Mouse (Mus musculus): ENCODE data around the gene Maml3.

Gene Maml3

GRCm38 (mm10) chr3:51771839-51772630 is 332.8 kb downstream of the Maml3 start:
- no peak for DNase-seq

DNA sequence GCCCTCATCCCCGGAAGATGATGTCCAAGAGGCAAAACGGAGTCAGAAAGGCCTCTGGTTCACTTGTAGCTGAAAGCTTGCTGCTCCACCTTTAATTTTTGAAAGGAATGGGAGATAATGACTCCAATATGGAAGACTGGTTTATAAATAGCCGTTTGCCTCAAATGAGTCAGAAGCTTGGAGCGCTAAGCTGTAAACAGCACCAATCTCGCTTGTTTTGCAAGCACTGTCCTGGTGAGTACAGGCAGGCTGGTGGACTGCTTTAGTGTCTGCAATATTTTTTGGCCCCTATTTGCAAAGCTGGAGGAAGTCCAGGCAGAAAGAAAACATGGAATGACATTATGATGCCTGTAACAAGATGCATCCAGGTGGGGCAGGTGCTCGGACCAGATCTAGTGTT is 335.7 kb downstream of the Maml3 start:
- DNase-seq = no peak

- no peak for DNase-seq
These were observed 339.5 kb downstream of the Maml3 start for GRCm38 (mm10) chr3:51765220-51765923.

DNA sequence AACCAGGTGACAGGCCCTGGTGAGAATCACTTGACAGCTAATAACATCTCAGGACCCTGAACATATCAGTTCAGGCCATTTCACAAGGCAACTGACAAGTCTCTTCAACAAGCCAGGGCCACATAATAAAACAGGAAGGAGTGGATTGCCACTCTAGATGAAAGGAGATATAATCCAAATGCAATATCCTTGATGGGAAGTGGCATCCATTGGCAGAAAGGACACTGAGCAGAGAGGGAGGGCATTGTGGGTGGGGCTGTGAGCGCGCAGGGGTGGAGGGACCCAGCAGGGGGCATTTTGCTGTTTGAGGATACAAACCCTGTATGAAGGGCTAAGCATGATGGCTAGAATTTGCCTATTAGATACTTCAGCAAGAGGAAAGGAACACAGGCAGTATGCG is 340.7 kb downstream of the Maml3 start:
- no peak for DNase-seq

DNA sequence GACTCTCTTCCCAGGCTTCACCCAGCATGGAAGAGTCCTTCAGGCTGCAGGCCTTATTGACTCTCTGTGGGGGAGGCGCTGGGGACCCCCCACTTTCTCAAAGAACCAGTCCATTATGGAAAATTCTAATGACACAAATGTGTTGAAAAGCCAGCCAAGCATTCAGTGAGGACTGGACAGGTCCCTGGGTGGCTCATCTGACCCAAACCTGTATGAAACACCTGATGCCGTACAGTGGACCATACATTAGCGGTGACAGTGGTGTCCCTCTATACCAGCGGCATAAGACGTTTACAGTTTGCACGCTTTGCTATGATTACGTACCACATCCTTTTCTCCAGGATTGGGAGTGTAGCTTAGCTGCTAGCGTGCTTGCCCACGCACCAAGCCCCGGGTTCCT is 342.0 kb downstream of the Maml3 start:
- DNase-seq = no peak

- DNase-seq = no peak
These were observed 345.3 kb downstream of the Maml3 start for GRCm38 (mm10) chr3:51759534-51759933.

DNA sequence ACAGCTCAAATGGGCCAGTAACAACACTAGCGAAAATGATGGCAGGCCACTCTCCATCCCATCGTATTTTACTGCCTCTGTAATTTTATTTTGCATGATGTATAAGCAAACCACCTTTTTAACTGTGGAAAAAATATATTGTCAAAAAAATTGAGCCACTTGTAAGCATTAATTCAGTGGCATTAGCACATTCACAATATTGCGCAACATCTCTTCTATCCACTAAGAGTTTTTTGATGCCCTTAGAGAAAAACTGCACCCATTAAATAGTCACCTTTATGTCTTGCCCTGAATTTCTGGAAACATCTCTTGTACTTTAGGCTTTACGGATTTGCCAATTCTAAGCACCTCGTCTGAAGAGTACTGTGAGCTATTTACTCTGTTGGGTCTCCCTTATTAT is 347.8 kb downstream of the Maml3 start:
- DNase-seq = no peak

DNA sequence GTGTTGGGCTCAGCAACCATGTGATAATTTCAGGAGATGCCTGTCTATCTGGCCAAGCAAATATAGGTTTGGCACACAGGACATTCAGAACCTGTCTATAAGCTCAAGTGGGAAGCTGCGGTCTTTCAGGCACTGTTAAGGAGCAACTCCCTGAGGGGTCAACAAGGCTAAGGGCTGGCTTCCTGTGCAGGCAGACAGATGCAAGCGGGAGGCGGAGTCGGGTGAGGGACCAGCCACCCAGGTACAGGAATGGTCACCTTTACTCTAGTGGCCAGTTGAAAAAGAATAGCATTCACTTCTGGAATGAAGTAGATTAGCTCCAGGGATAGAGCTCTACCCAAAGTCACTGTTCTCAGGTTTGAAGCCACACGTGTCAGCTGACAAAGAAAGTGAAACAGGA is 348.6 kb downstream of the Maml3 start:
- no peak for DNase-seq

DNA sequence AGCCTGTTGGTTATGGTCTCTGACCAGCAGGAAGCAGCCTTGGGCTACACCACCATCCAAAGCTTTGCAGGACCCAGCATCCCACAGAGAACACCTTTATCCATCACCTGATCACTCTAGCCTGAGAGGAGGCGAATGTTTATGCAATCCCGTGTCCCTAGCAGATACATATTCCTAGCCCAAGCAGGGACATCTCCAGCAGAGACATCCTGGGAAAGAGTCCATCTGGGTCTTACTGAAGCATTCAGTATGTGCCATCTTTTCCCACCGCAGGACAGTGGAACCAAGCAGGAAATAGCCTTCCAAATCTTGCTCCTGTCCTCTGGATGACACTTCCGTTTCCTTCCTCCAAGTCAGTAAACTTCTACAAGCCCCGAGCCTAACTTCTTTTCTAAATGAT is 351.6 kb downstream of the Maml3 start:
- no peak for DNase-seq

DNA sequence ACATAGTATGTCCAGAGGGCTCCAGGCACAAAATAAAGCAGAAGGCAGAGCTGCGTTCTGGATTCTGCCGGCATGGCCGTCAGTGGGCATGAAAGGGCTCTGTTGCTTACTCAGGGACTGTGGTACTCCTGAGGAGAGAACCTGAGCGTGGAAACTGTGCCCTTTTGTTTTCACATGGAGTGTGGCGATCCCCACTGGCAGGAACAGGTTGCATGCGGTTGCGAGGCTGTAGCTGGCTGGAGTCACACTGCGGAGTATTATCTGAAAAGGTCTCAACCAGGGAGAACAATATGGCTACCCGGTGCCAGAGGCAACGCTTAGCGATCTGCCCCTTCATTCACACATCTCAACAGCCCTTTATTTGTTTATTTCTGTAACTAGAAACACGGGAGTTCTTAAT is 353.4 kb downstream of the Maml3 start:
- no peak for DNase-seq

DNA sequence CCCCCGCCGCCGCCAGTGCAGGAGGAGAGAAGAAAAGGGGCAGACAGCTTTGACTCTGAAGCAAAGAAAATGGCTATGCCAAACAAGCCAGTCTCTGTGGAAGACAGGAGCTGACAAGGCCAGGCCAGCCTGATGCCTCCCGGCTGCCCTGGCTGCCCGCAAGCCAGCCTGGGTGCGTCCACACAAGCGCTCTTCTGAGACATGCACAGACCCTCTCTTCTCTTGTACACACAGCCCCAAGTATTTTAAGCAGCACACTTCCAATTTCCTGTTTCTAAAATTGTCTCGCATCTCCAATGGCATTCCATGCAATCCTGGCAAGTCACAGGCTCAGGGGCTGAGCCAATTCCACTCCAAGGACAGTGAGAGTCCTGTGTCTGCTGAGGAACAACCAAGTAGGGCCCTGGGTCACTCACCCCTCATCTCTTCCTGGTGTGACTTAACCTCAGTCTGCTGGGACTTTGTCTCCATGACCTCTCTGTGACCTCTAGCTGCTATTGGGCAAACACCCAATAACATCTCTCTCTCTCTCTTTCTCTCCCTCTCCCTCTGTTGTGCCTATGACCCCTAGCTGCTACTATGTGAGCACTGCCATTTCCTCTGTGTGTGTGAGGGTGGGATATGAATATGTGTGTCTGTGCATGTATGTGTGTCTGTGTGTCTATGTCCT is 354.9 kb downstream of the Maml3 start:
- DNase-seq = no peak

GRCm38 (mm10) chr3:51749421-51749811 is 355.5 kb downstream of the Maml3 start:
- DNase-seq = no peak

- no peak for DNase-seq
These were observed 356.2 kb downstream of the Maml3 start for GRCm38 (mm10) chr3:51748436-51749376.

DNA sequence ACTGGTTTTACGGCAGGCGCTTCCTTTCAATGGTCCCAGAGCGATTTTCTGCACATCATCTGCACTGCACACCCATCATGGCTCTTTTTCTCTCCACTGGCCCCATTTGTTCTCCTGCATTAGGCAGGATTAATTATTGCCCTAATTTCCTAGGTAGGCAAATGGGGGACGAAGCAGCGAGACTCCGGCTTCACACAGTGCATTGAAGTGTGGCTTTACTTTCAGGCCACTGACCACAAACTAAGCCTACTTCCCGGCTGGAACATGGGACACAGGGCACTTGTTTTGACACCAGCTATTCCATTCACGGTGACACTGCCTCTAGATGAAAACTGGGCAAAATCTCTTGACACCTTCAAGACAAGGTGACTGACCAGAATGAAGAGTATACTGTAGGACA is 358.1 kb downstream of the Maml3 start:
- DNase-seq = no peak

- no peak for DNase-seq
These were observed 359.7 kb downstream of the Maml3 start for GRCm38 (mm10) chr3:51745162-51745561.

DNA sequence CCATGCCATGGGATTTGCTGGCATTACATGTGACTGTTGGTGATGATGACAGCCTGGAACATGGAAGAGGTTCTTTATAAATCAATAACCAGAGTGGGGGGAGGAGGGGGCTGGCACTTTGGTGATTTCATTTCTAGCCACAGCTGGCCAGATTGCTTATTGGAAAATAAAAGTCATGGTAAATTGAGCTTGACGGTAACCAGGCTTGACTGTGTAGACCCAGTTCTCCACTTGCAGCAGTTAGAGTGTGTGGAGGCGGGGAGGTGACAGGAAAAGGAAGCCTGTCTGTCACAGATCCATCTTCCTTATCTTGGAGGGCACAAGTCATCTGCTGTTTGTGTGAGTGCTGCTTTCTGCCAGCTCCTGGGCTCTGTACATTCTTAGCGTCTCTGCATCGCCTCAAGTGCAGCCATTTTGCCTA is 360.5 kb downstream of the Maml3 start:
- DNase-seq = no peak

DNA sequence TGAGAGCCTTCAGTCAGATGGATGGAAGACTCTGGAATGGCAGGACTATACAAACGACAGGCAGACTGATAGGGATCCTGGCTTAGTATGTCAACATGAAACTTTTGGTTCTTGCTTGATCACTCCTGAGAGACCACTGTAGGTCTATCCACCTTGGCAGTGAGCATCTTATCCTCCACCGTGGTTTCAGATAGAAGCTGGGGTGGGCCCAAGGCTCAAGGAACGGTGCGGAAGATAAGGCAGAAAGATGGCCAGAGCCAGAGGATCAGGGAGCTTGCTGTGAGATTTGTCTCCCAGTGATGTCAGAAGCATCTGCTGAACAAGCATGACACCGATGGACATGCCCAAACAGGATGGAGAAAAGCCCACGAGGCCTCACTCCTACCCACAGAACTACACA is 362.5 kb downstream of the Maml3 start:
- DNase-seq = no peak

GRCm38 (mm10) chr3:51741824-51742223 is 363.1 kb downstream of the Maml3 start:
- DNase-seq = no peak

- DNase-seq = no peak
These were observed 365.1 kb downstream of the Maml3 start for GRCm38 (mm10) chr3:51739835-51740112.

DNA sequence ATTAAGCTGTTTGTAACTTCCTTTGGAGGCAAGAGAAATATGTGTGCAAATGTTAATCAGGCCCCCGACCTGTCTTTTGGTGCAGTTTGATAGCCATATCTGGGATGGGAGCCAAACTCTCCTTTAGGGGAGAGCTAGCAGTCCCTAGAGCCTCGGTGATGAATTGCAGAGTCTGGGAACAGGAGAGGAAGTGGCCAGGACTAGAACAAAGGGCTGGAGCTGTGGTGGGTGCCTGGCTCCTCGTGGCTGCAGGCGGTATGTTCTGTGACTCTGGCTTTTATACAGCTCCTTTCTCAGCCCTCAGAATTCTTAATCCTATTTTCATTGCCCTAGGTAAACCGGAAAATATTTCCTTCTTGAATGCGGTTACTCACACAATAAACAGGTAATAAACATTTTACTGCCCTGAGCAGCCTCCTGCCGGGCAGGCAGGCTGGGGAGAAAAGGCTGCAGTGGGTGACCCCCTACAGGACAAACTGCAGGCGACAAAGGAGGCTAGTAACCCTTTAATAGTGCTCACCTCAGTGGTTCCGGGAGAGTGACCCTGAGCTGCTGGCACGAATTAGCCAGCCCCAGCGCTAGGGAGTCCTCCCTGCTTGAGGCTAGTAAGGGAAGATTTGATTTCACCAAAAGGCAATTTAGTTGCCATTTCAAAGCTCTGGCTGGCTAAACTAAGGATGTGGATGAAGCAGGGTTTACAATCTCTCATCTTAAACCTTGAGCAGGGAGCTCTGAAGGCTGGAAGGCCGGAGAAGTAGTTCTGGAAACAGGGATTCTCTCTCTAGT is 365.6 kb downstream of the Maml3 start:
- DNase-seq = no peak

GRCm38 (mm10) chr3:51733685-51734084 is 371.2 kb downstream of the Maml3 start:
- DNase-seq = no peak

DNA sequence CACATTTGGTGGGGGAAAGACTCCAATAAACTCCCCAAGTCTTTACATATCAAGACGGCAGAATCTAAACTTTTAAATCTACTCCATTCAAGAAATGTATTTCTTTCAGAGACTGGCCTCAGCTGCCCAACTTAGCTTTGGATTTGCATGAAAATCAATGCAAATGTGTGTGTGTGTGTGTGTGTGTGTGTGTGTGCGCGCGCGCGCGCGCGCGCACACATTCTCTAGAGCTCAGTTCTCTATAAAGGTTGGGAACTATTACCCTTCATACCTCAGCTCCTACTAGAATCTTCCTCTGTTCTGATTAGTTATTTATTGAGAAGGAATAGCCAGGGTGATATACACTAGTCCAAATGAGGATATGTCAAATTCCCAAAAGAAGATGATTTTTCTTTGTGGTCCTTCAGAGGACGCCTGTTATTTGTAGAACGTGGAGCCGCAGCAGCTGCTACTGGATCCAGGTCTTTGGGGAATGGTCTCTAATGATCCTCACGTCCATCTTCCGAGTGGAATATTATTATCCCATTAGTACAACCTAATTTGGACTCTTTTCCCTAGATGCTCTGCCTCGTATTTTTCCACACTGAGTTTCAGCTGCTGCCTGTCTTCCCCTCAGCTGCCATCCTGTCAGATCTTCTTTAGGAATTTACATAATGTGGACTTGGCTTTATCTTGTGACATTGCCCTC is 372.8 kb downstream of the Maml3 start:
- no peak for DNase-seq

Data from layer of hippocampus, adult 9-11 months (tissue).